Mouse (Mus musculus): ENCODE measurements at regions not wholly inside any gene's neighbourhood (a gene's known extent, or its start where the extent isn't known, plus 50 kb on each side); places are given as distances from the start of the nearest gene placed in this dataset.

DNA sequence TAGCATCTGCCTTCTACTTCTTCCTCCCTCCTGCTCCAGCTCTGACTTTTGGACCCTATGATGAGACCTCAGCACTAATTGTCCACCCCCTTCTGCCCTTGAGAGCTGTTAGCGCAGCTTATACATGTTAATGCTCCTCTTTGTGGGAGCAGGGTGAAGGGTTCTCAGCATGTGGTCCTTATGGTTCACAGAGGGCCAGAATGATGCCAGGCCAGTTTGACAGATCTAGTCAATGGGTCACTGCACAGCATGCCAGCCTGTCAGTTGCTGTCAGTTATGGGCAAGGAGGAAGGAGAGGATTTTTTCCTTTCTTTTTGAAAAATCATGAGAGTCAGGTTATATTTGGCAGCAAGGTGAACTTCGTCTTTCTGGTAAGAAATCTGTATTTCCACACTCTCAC is 68.4 kb downstream of the 4931417E11Rik start:
- TF ChIP-seq CTCF (conservative IDR thresholded peaks at IDR 0.05; ENCODE audit: low read length): no peak
- no peak for TF ChIP-seq NANOG (IDR thresholded peaks at IDR 0.05; ENCODE audit: borderline replicate concordance, low read length)
- no peak for TF ChIP-seq POU5F1 (IDR thresholded peaks at IDR 0.05; ENCODE audit: borderline replicate concordance, low read length)
